Mouse (Mus musculus): Measurements from ENCODE around the gene Pts. TPM values are rescaled to one million over a fixed set of nuclear protein-coding genes. Genes with fewer than 3 reads are reported as not detected.
A peak's percentile ranks its signal among the peaks of the same experiment; 100 is the strongest.

Gene Pts
- polyA plus RNA-seq, 1 experiment = 57.0 TPM

DNA sequence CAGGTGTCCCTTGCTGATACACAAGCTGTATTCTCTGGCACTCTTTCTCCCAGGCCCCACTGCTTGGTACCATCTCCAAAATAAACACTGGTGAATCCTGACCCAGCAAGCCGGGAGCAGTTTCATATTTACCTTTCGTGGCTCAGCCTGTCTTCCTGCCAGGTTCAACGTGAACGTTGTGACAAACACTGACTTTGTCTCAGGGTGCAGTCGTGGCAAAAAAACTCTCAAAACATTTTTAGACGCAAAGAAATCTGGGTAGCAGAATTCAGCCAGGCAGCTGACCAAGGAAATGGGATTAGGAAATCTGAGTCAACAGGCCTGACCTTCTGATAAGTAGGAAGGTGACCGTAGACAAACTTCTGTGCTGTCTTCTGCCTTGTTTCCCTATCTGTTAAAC lies 21.0 kb downstream of the Pts start:
- 17% methylated on average over 7 of the region's 7 CpGs for WGBS
- H3K27me3 ChIP-seq (ENCODE audit: control insufficient read depth, insufficient read depth, low read length) = no peaks in the 10 kb centered on the region
- peak in 1 of 2 experiments; percentile 42 for DNase-seq
- H3K4me3 ChIP-seq (replicated peaks; ENCODE audit: insufficient read depth, low read depth, low read length) = no peak overlapping the region
- H3K27ac ChIP-seq (ENCODE audit: insufficient read depth, low read length) = no peak overlapping the region; the same call in 1 of the 2 replicates
- TF ChIP-seq CTCF (IDR thresholded peaks at IDR 0.05; ENCODE audit: borderline replicate concordance, insufficient read depth, low read depth, low read length) = no peak
- H3K4me1 ChIP-seq (ENCODE audit: control insufficient read depth, insufficient read depth, low read length) = 0 out of 2 replicates have a peak, but pooled peaks cover 2% of the 10 kb centered on the region

DNA sequence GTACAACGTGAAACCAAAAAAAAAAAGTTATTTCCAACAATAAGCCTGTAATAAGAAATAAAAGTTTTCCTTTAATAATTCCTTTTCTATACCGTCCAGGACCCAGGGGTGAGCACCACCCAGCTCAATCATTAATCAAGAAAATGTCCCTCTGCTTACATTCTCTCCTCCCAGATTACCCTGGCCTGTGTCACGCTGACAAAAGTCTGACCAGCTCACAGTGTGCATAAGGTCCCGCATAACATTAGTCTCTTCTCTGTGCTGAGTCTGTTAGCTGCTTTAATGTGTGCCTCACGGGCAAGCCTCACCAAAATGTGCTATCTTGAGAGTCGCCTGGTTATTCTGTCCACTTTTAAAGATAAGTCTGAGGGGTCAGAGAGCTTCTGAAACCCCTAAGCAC lies 23.1 kb downstream of the Pts start:
- Histone ChIP-seq H3K27ac (ENCODE audit: insufficient read depth, low read length) (no peak overlapping the region), H3K27me3 (ENCODE audit: control insufficient read depth, insufficient read depth, low read length) (no peaks in the 10 kb centered on the region), H3K4me1 (ENCODE audit: control insufficient read depth, insufficient read depth, low read length) (0 out of 2 replicates have a peak, but pooled peaks cover 2% of the 10 kb centered on the region), H3K4me3 (replicated peaks; ENCODE audit: insufficient read depth, low read depth, low read length) (no peak overlapping the region)
- DNase-seq = no peak
- TF ChIP-seq CTCF (IDR thresholded peaks at IDR 0.05; ENCODE audit: borderline replicate concordance, insufficient read depth, low read depth, low read length) = no peak
- no peak for TF ChIP-seq POLR2A (IDR thresholded peaks at IDR 0.05; ENCODE audit: borderline replicate concordance, insufficient read depth, low read length)
- 77% methylated on average over 6 of the region's 6 CpGs for WGBS

DNA sequence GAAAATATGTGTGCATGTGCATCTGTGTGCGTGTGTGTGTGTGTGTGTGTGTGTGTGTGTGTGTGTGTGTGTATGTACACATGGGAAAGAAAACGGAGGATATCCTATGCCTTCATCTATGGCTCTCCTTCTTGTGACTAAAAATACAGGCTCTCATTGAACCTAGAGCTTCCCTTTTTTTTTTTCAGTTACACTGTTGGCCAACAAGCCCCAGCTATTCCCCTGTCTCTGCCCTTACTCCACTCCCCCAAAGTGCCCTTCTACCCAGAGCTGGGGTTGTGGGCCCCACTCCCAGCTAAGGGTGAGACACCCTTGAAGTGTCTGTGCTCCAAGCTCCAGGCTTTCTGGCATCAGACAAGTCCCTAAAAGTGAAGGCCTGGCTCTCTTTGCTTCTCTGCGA lies 25.6 kb downstream of the Pts start:
- no peak for TF ChIP-seq POLR2A (IDR thresholded peaks at IDR 0.05; ENCODE audit: borderline replicate concordance, insufficient read depth, low read length)
- no peak for TF ChIP-seq CTCF (IDR thresholded peaks at IDR 0.05; ENCODE audit: borderline replicate concordance, insufficient read depth, low read depth, low read length)
- H3K27me3 ChIP-seq (ENCODE audit: control insufficient read depth, insufficient read depth, low read length) = no peaks in the 10 kb centered on the region
- H3K4me3 ChIP-seq (replicated peaks; ENCODE audit: insufficient read depth, low read depth, low read length) = no peak overlapping the region
- DNase-seq = no peak
- 84% methylated on average over 3 of the region's 3 CpGs for WGBS
- no peak overlapping the region for H3K27ac ChIP-seq (ENCODE audit: insufficient read depth, low read length)
- 0 out of 2 replicates have a peak, but pooled peaks cover 2% of the 10 kb centered on the region for H3K4me1 ChIP-seq (ENCODE audit: control insufficient read depth, insufficient read depth, low read length)

DNA sequence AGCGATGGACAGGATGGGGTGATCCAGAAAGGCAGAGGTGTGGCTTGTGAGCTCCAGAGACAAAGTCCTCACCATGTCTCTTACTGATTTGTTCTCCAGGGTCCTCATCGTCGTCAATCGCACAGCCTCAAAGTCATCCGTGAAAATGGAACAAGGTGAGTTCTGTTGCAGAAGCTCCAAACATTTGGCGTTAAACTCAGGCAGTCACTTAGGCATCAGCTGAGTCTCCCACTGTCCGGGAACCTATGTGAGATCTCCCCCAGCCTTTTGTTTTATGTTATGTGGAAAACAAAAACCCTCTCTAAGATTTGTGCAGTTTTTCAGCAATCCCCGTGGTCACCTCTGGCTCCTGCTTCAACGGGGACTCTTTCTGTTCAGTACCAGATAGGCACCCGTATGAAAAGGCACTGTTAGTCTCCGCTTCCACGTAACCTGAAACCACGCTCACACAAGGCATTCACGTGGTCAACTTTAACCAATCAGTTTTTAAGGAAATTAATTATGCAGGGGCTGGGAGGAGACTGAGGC lies 27.5 kb downstream of the Pts start:
- peak in 1 of 2 experiments; percentile 29 for DNase-seq

DNA sequence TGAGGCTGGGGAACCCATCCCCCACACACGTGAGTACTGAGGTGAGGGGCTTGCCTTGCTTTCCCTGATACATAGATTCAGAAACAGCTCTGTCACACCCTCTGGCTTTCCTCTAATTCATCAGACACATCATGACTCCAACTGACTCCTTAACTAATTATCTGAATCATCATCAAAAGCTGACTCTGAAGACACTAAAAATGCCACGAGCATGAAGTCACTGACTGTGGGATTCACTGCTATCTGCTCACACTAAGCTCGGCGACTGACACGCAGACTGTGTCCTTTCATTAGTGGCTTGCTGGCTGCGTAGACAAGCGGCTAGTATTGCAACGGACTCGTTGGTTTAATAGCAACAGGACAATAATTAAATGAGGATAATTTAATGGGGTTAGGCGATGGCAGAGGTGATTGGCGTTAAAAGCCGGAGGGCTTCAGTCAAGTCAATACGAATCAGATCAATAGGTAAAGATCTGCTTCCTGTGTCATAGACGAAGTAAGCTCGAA lies 28.0 kb downstream of the Pts start:
- WGBS = 77% methylated on average over 15 of the region's 15 CpGs
- TF ChIP-seq POLR2A (IDR thresholded peaks at IDR 0.05; ENCODE audit: borderline replicate concordance, insufficient read depth, low read length) (no peak), CTCF (IDR thresholded peaks at IDR 0.05; ENCODE audit: borderline replicate concordance, insufficient read depth, low read depth, low read length) (no peak)
- H3K4me1 ChIP-seq (ENCODE audit: control insufficient read depth, insufficient read depth, low read length) = no peaks in the 10 kb centered on the region
- no peak for DNase-seq
- no peaks in the 10 kb centered on the region; the same call in 1 of the 2 replicates for H3K27me3 ChIP-seq (ENCODE audit: control insufficient read depth, insufficient read depth, low read length)
- H3K27ac ChIP-seq (ENCODE audit: insufficient read depth, low read length) = no peak overlapping the region
- peak overlapping the region; percentile 51 for H3K4me3 ChIP-seq (replicated peaks; ENCODE audit: insufficient read depth, low read depth, low read length)

More for the DNA sequence above, 27.5 kb downstream of the Pts start:
- Histone ChIP-seq H3K27me3 (ENCODE audit: control insufficient read depth, insufficient read depth, low read length) (no peaks in the 10 kb centered on the region; the same call in 1 of the 2 replicates), H3K27ac (ENCODE audit: insufficient read depth, low read length) (no peak overlapping the region), H3K4me3 (replicated peaks; ENCODE audit: insufficient read depth, low read depth, low read length) (peak overlapping the region; percentile 51), H3K4me1 (ENCODE audit: control insufficient read depth, insufficient read depth, low read length) (no peaks in the 10 kb centered on the region)
- TF ChIP-seq POLR2A (IDR thresholded peaks at IDR 0.05; ENCODE audit: borderline replicate concordance, insufficient read depth, low read length) (no peak), CTCF (IDR thresholded peaks at IDR 0.05; ENCODE audit: borderline replicate concordance, insufficient read depth, low read depth, low read length) (no peak)
- WGBS = 29% methylated on average over 14 of the region's 14 CpGs

DNA sequence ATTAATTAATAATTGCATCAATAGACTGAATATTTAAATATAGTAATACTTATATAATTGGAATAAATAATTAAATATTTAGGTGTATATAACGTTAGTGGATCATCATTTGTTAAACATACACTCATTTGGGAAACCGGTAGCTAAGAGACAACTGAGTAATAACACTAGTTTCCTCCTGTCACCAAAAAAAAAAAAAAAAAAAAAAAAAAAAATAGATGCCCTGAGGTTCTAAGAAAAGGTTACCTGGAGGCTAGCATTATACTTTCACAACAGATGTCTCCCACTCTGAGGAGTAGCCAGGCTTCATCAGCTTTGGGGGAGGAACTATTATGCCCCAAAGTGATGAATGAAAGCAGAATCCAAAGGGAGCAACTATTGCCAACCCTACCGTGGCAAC lies 28.7 kb downstream of the Pts start:
- WGBS = 75% methylated on average over 3 of the region's 3 CpGs

DNA sequence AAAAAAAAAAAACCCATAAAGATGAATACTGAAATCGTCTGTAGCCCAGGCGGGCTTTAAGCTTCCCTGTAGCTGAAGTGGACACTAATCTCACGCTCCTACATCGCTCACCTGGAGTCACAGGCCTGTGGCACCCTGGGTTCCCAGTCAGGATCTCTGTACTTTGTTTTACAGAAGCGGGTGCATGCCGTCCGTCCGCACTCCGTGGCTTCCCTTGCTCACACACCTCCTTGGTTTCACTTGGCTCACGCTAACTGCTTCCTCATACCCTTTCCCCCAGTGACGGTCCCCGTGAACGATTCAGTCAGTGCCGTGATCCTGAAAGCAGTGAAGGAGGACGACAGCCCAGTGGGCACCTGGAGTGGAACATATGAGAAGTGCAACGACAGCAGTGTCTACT lies 29.7 kb downstream of the Pts start:
- WGBS = 79% methylated on average over 16 of the region's 16 CpGs
- DNase-seq = no peak
- Histone ChIP-seq H3K27ac (ENCODE audit: insufficient read depth, low read length) (no peak overlapping the region), H3K27me3 (ENCODE audit: control insufficient read depth, insufficient read depth, low read length) (no peaks in the 10 kb centered on the region; the same call in 1 of the 2 replicates), H3K4me3 (replicated peaks; ENCODE audit: insufficient read depth, low read depth, low read length) (no peak overlapping the region), H3K4me1 (ENCODE audit: control insufficient read depth, insufficient read depth, low read length) (no peaks in the 10 kb centered on the region)
- no peak for TF ChIP-seq CTCF (IDR thresholded peaks at IDR 0.05; ENCODE audit: borderline replicate concordance, insufficient read depth, low read depth, low read length)
- no peak for TF ChIP-seq POLR2A (IDR thresholded peaks at IDR 0.05; ENCODE audit: borderline replicate concordance, insufficient read depth, low read length)

More for the DNA sequence above, 28.7 kb downstream of the Pts start:
- no peak overlapping the region for H3K4me3 ChIP-seq (replicated peaks; ENCODE audit: insufficient read depth, low read depth, low read length)
- no peak for DNase-seq
- H3K4me1 ChIP-seq (ENCODE audit: control insufficient read depth, insufficient read depth, low read length) = no peaks in the 10 kb centered on the region
- TF ChIP-seq CTCF (IDR thresholded peaks at IDR 0.05; ENCODE audit: borderline replicate concordance, insufficient read depth, low read depth, low read length) (no peak), POLR2A (IDR thresholded peaks at IDR 0.05; ENCODE audit: borderline replicate concordance, insufficient read depth, low read length) (no peak)
- no peaks in the 10 kb centered on the region; the same call in 1 of the 2 replicates for H3K27me3 ChIP-seq (ENCODE audit: control insufficient read depth, insufficient read depth, low read length)
- H3K27ac ChIP-seq (ENCODE audit: insufficient read depth, low read length) = no peak overlapping the region

DNA sequence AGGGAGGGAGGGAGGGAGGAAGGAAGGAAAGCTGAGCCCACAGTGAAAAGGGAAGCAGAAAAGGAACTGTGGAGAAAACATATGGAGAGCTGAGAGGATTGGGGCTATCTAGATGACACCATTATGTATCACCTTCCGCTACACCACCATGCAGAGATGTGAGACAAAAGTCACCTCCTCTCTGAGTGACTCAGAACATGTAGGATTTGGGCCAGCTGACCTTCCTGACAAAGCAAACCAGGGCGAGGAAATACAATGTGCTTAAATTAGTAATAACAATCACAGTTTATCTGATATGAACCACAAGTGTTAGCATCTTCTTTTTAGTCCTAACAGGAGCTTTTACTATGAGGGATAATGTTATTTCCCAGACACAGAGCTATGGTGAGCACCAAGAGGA lies 31.0 kb downstream of the Pts start:
- 84% methylated on average over 2 of the region's 2 CpGs for WGBS
- no peaks in the 10 kb centered on the region; the same call in 1 of the 2 replicates for H3K27me3 ChIP-seq (ENCODE audit: control insufficient read depth, insufficient read depth, low read length)
- TF ChIP-seq POLR2A (IDR thresholded peaks at IDR 0.05; ENCODE audit: borderline replicate concordance, insufficient read depth, low read length) (no peak), CTCF (IDR thresholded peaks at IDR 0.05; ENCODE audit: borderline replicate concordance, insufficient read depth, low read depth, low read length) (no peak)
- no peak overlapping the region for H3K27ac ChIP-seq (ENCODE audit: insufficient read depth, low read length)
- no peak overlapping the region for H3K4me3 ChIP-seq (replicated peaks; ENCODE audit: insufficient read depth, low read depth, low read length)
- H3K4me1 ChIP-seq (ENCODE audit: control insufficient read depth, insufficient read depth, low read length) = no peaks in the 10 kb centered on the region
- no peak for DNase-seq
